Mouse (Mus musculus) liver, embryonic 13.5 days (tissue): ENCODE measurements around the gene Ndufs2. TPM values are rescaled to one million over a fixed set of nuclear protein-coding genes. Genes with fewer than 3 reads are reported as not detected.
A peak's percentile ranks its signal among the peaks of the same experiment; 100 is the strongest.

Experiments used
- ATAC-seq: fragments of 200-750 bp; cut with Nextera tagmentation; 2 replicates; pipeline ENCODE4 v1.8.0; 2017; ENCODE audit warnings: low read depth, mild to moderate bottlenecking, moderate number of reproducible peaks, moderate library complexity
- DNase-seq: peaks from one replicate; pipeline ENCODE4 v3.0.0; 2022
- H3K27ac ChIP-seq: fragments of 300-500 bp; sonication (generic); 2 replicates; pipeline ENCODE4 v1.5.1; 2015; ENCODE audit warnings: moderate library complexity, mild to moderate bottlenecking, inconsistent platforms
- H3K27me3 ChIP-seq: fragments of 300-500 bp; sonication (generic); 2 replicates; pipeline ENCODE4 v1.6.1; 2015; ENCODE audit warnings: mild to moderate bottlenecking, inconsistent platforms
- H3K36me3 ChIP-seq: fragments of 300-500 bp; sonication (generic); 2 replicates; pipeline ENCODE4 v1.6.1; 2015; ENCODE audit warnings: mild to moderate bottlenecking, inconsistent platforms
- H3K4me1 ChIP-seq: fragments of 300-500 bp; sonication (generic); replicated peaks from 2 replicates; pipeline ENCODE4 v1.6.1; 2015; ENCODE audit warnings: inconsistent platforms
- H3K4me2 ChIP-seq: fragments of 300-500 bp; sonication (generic); 2 replicates; pipeline ENCODE4 v1.6.1; 2015; ENCODE audit warnings: inconsistent platforms, mild to moderate bottlenecking, moderate library complexity
- H3K4me3 ChIP-seq: fragments of 300-500 bp; sonication (generic); replicated peaks from 2 replicates; pipeline ENCODE4 v1.5.1; 2015; ENCODE audit warnings: mild to moderate bottlenecking, inconsistent platforms
- H3K9ac ChIP-seq: fragments of 300-500 bp; sonication (generic); 2 replicates; pipeline ENCODE4 v1.6.1; 2015; ENCODE audit warnings: mild to moderate bottlenecking, inconsistent platforms
- H3K9me3 ChIP-seq: fragments of 300-500 bp; sonication (generic); replicated peaks from 2 replicates; pipeline ENCODE4 v1.6.1; 2016; ENCODE audit warnings: inconsistent platforms
- WGBS: fragments of 180-500 bp; shearing (Covaris S2); methylation state at CpG from one replicate; pipeline ENCODE4 v1.1.7; 2015; ENCODE audit not compliant: insufficient replicate concordance; 5-methylcytosine and 5-hydroxymethylcytosine counted together
- polyA plus RNA-seq: library from polyadenylated mRNA; unstranded; fragments of >200 nt; fragmentation: Nextera tagmentation; extraction: Ambion mirVana; gene quantifications from 2 replicates; pipeline ENCODE4 v1.2.1, GENCODE M21; 2015

Ndufs2 gene
- polyA plus RNA-seq, 1 experiment from 2014 or later, result 152 TPM

- ATAC-seq, result peak; percentile 33; the same call in 1 of the 2 replicates
- H3K27ac ChIP-seq, result no peak overlapping the region
These were observed 12.7 kb downstream of the Ndufs2 start for GRCm38 (mm10) chr1:171238463-171238862.

DNA sequence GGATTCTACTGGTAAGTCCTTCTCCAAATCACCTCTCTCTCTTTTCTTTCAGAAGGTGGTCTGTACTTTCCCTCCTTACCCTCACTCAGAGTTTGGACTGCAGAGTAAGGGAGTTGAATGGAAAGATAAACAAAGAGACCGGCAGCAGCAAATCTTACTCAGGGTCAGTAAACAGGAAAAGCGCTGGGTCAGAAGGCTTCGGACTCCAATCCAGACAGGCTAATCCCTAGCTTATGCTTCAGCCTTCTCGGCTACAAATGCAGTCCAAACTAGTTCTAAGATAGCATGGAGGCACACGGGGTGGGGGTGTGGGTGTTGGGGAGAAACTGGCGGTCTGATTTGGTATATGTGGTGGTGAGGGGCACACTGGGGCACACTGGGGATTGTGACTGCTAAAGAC lies 13.8 kb downstream of the Ndufs2 start:
- 81% methylated on average over 6 of the region's 6 CpGs for WGBS
- H3K36me3 ChIP-seq, result peaks cover 84% of the 10 kb centered on the region

More at GRCm38 (mm10) chr1:171238463-171238862, 12.7 kb downstream of the Ndufs2 start:
- no peaks in the 10 kb centered on the region for H3K27me3 ChIP-seq
- no peak overlapping the region for H3K9ac ChIP-seq
- peak; percentile 53 for DNase-seq
- WGBS, result 65% methylated on average over 14 of the region's 14 CpGs
- peaks cover 94% of the 10 kb centered on the region for H3K36me3 ChIP-seq
- no peaks in the 10 kb centered on the region for H3K9me3 ChIP-seq
- H3K4me2 ChIP-seq, result no peak overlapping the region
- no peak overlapping the region for H3K4me3 ChIP-seq
- H3K4me1 ChIP-seq, result peaks cover 33% of the 10 kb centered on the region

GRCm38 (mm10) chr1:171235791-171236190 lies 15.4 kb downstream of the Ndufs2 start:
- Histone ChIP-seq H3K36me3 (peaks cover 69% of the 10 kb centered on the region), H3K27ac (no peak overlapping the region), H3K4me2 (no peak overlapping the region), H3K27me3 (0 out of 2 replicates have a peak, but pooled peaks cover 2% of the 10 kb centered on the region), H3K4me1 (peaks cover 57% of the 10 kb centered on the region), H3K9me3 (no peaks in the 10 kb centered on the region), H3K4me3 (no peak overlapping the region), H3K9ac (no peak overlapping the region)
- ATAC-seq, result no peak
- no peak for DNase-seq
- WGBS, result 72% methylated on average over 4 of the region's 4 CpGs

More for the DNA sequence above, 13.8 kb downstream of the Ndufs2 start:
- H3K4me1 ChIP-seq, result peaks cover 44% of the 10 kb centered on the region
- no peak overlapping the region for H3K9ac ChIP-seq
- no peaks in the 10 kb centered on the region for H3K27me3 ChIP-seq
- H3K4me3 ChIP-seq, result no peak overlapping the region
- ATAC-seq (no peak), DNase-seq (no peak)
- H3K27ac ChIP-seq, result peak overlapping the region; percentile 43; the same call in 1 of the 2 replicates
- H3K4me2 ChIP-seq, result no peak overlapping the region
- H3K9me3 ChIP-seq, result no peaks in the 10 kb centered on the region

- 0 out of 2 replicates have a peak, but pooled peaks cover 3% of the 10 kb centered on the region for H3K27me3 ChIP-seq
- peaks cover 62% of the 10 kb centered on the region for H3K4me1 ChIP-seq
- ATAC-seq (no peak), DNase-seq (no peak)
- H3K4me2 ChIP-seq, result peak overlapping the region; percentile 41; the same call in 1 of the 2 replicates
- H3K27ac ChIP-seq, result peak overlapping the region; percentile 71; the same call in 1 of the 2 replicates
- WGBS, result 68% methylated on average over 4 of the region's 4 CpGs
- no peak overlapping the region for H3K9ac ChIP-seq
- peaks cover 57% of the 10 kb centered on the region for H3K36me3 ChIP-seq
- no peak overlapping the region for H3K4me3 ChIP-seq
- H3K9me3 ChIP-seq, result no peaks in the 10 kb centered on the region
These were observed 16.6 kb downstream of the Ndufs2 start for GRCm38 (mm10) chr1:171234538-171234937.

GRCm38 (mm10) chr1:171234126-171234525 lies 17.1 kb downstream of the Ndufs2 start, which contains the start of gene Fcer1g:
Fcer1g (minus strand) TSS chr1:171234365.
- Histone ChIP-seq H3K36me3 (peaks cover 55% of the 10 kb centered on the region), H3K27me3 (0 out of 2 replicates have a peak, but pooled peaks cover 3% of the 10 kb centered on the region), H3K4me2 (peak within 1 kb of the TSS; percentile 41), H3K4me1 (peaks cover 62% of the 10 kb centered on the region), H3K9me3 (no peaks in the 10 kb centered on the region), H3K9ac (peak within 1 kb of the TSS; percentile 47), H3K4me3 (peak within 1 kb of the TSS; percentile 36), H3K27ac (peak within 1 kb of the TSS; percentile 71)
- WGBS, result 28% methylated on average over 14 of the region's 14 CpGs
- no peak for DNase-seq
- no peak for ATAC-seq

DNA sequence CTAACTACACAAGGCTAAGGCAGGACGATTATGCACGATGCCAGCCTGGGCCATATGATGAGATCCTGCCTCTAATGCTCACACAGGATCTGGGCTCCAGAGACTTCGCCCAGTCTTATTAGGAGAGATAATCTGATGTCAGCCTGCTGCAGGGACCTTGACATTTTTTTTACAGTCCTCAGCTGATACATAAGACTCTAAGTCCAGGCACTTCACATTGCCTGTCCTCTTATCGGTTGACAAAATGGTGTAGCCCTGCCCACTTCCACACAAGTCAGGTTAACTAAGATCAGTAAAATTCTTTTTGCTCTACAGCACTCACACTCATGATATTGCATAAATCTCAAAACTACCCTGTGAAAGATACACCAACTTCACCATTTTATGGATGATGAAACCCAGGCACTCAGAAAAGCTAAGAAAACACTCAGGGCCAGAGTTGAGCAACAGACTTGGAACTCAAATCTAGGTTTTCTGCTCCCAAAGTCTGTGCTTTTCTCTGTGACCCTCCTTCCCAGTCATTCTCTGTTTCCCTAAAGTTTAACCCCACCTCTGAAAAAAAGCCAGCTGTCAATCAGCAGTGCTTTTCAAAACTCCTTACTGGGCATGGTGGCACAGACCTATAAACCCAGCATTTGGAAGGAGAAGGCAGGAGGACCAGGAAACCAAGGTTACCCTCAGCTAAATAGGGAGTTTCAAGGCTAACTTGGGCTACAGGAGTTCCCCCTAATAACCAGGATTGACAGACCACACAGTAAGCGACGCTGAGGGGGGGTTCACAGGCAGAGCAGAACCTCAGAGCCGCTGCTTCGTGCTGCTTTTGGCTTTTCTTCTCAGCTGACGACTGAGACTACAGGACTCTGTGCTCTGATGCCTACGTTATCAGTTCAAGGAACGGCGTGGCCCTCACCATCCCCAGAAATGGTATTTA lies 18.1 kb downstream of the Ndufs2 start:
- H3K9me3 ChIP-seq, result no peaks in the 10 kb centered on the region
- 22% methylated on average over 12 of the region's 12 CpGs for WGBS
- no peak for DNase-seq
- peak; percentile 71 for ATAC-seq
- H3K9ac ChIP-seq, result peak overlapping the region; percentile 47
- peak overlapping the region; percentile 41 for H3K4me2 ChIP-seq
- peaks cover 62% of the 10 kb centered on the region for H3K4me1 ChIP-seq
- peaks cover 44% of the 10 kb centered on the region for H3K36me3 ChIP-seq
- H3K27me3 ChIP-seq, result 0 out of 2 replicates have a peak, but pooled peaks cover 3% of the 10 kb centered on the region
- H3K27ac ChIP-seq, result peak overlapping the region; percentile 71
- H3K4me3 ChIP-seq, result peak overlapping the region; percentile 36

- Histone ChIP-seq H3K27ac (0 out of 2 replicates have a peak overlapping the region, but pooled peaks have one; percentile 71), H3K4me3 (peak overlapping the region; percentile 36), H3K9me3 (no peaks in the 10 kb centered on the region), H3K4me1 (peaks cover 55% of the 10 kb centered on the region), H3K9ac (0 out of 2 replicates have a peak overlapping the region, but pooled peaks have one; percentile 41), H3K36me3 (peaks cover 37% of the 10 kb centered on the region), H3K27me3 (0 out of 2 replicates have a peak, but pooled peaks cover 3% of the 10 kb centered on the region), H3K4me2 (peak overlapping the region; percentile 41)
- no peak for ATAC-seq
- 43% methylated on average over 5 of the region's 5 CpGs for WGBS
- DNase-seq, result no peak
These were observed 18.8 kb downstream of the Ndufs2 start for GRCm38 (mm10) chr1:171232348-171232747.

DNA sequence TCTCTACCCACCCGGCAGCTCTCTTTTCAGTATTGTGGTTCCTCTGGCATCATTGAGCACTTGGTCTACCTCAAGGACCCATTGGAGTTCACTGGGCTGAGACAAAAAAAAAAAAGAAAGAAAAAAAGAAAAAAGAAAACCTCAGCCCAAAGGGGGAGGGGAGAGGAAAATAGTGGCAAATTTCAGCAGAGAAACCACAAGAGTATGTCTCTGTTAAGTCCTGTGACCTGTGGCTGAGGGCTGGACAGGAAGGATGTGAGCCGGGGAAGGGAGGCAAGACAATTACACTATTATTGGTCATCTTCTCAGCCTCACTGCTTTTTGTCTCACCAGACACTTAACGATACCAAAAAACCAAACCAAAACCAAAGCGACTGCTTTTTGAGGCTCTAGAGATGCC lies 19.3 kb downstream of the Ndufs2 start:
- Histone ChIP-seq H3K27me3 (0 out of 2 replicates have a peak, but pooled peaks cover 3% of the 10 kb centered on the region), H3K4me1 (peaks cover 50% of the 10 kb centered on the region), H3K4me2 (peak overlapping the region; percentile 41), H3K9me3 (no peaks in the 10 kb centered on the region), H3K27ac (no peak overlapping the region; the same call in 1 of the 2 replicates), H3K36me3 (peaks cover 32% of the 10 kb centered on the region), H3K9ac (no peak overlapping the region), H3K4me3 (peak overlapping the region; percentile 36; the same call in 1 of the 2 replicates)
- no peak for ATAC-seq
- no peak for DNase-seq
- 20% methylated on average over 4 of the region's 4 CpGs for WGBS

DNA sequence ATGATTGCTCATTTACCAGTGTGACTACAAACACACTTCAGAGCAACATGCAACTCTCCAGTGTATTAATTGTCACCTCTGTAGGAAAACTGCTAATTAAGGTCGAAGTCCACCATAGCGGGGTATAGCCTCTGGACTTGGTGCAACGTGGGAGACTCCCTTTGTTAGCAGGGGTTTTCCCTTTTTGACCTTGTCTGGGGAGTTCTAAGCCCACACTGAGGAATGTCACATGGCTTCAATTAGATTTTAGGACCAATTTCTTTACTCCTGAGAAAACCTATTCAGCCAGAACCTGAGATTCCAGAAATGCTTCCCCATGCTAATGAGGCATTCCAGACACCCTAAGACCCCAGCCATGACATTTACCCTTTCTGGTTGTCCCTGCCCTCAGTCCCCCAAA lies 21.0 kb downstream of the Ndufs2 start:
- DNase-seq, result no peak
- Histone ChIP-seq H3K9me3 (no peaks in the 10 kb centered on the region), H3K27me3 (0 out of 2 replicates have a peak, but pooled peaks cover 3% of the 10 kb centered on the region), H3K4me2 (no peak overlapping the region), H3K36me3 (peaks cover 16% of the 10 kb centered on the region), H3K9ac (no peak overlapping the region), H3K27ac (no peak overlapping the region), H3K4me1 (peaks cover 44% of the 10 kb centered on the region), H3K4me3 (no peak overlapping the region)
- no peak for ATAC-seq
- 77% methylated on average over 3 of the region's 3 CpGs for WGBS

DNA sequence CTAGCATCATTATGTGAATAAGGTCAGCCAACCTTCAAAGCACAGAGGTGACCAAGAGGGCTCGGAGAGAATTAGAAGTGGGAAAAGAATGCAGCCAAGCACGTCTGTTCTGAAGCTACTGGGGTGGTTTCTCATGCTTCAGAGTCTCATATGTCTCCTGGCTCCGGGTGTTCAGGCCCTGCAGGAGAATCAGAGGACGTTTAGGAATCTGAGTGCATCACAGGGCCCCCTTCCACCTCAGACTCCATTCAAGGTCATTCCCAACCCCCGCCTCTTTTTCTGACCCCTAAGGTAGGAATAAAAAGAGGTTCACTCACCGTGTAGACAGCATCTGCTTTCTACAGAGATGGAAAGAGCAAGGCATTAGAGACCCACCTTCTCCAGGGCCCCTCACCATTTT lies 21.4 kb downstream of the Ndufs2 start:
- Histone ChIP-seq H3K4me2 (no peak overlapping the region), H3K4me1 (peaks cover 40% of the 10 kb centered on the region), H3K27ac (no peak overlapping the region), H3K9me3 (no peaks in the 10 kb centered on the region), H3K4me3 (no peak overlapping the region), H3K27me3 (0 out of 2 replicates have a peak, but pooled peaks cover 3% of the 10 kb centered on the region), H3K36me3 (peaks cover 11% of the 10 kb centered on the region), H3K9ac (no peak overlapping the region)
- ATAC-seq, result no peak
- whole genome bisulfite sequencing, result 58% methylated on average over 6 of the region's 6 CpGs
- no peak for DNase-seq

DNA sequence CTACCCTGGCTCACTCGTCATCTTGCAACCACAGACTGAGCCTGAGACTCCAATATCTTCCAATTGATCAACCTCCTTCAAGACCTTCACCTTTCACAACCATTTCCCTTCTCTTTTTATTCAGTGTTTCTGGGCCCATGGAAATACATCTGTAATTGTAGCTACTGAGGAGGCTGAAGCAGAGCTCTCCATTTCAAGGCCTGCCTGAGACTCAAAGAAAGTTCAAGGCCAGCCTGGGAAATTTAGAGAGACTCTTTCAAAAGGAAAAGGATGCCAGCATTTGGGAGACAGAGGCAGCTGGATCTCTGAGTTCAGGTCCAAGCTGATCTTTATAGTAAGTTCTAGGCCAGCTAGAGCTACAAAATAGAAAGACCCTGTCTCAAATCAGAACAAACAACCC lies 23.3 kb downstream of the Ndufs2 start:
- no peaks in the 10 kb centered on the region for H3K36me3 ChIP-seq
- H3K27me3 ChIP-seq, result 0 out of 2 replicates have a peak, but pooled peaks cover 3% of the 10 kb centered on the region
- ATAC-seq (no peak), DNase-seq (no peak)
- no peak overlapping the region for H3K4me2 ChIP-seq
- no peaks in the 10 kb centered on the region for H3K9me3 ChIP-seq
- H3K9ac ChIP-seq, result no peak overlapping the region
- no peak overlapping the region for H3K4me3 ChIP-seq
- 32% methylated on average over 1 of the region's 1 CpGs for WGBS
- H3K4me1 ChIP-seq, result peaks cover 31% of the 10 kb centered on the region
- H3K27ac ChIP-seq, result no peak overlapping the region
